Mouse (Mus musculus): ENCODE measurements at regions not wholly inside any gene's neighbourhood (a gene's known extent, or its start where the extent isn't known, plus 50 kb on each side); places are given as distances from the start of the nearest gene placed in this dataset.

DNA sequence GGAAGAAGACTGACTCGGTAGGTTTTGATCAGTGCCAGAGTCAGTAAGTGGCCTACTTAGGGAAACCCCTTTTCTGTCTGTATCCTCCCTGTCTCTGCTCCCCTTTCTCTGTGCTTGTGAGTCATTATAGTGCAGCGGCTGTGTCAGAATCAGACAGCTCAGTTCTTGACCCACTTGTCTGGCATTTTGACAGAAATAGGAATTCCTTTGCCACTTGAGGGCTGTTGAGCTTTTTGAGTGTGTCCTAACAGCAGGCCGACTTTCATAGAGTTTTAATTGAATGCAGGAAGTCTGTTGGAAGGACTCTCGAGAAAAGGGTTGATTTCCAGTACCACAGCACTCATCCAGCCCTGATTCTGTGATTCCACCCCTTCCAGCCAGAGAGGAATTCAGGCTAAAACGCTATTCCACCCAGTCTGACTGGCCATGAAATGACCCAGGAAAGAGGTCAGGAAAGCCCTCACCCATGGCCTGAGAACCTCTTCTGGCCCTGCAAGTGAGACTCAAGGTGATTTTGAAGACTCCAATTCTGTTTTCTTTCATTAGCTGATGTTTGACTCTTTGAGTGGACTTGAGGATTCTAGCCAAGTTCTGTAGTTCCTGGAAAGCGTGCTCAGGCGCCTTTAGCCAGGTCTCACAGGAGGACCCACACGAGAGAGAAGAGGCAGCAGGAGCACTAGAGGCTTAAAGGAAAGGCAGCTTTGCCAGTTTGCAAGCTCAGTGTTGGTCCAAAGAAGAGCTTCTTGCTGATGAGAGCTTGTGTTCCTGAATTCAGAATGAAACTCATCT is 95.6 kb upstream of the Opcml start:
- DNase-seq (ENCODE audit: low read depth): peak; percentile 71

- no peak for DNase-seq (ENCODE audit: low read depth)
Measured at GRCm38 (mm10) chr9:27701559-27701958, 89.0 kb upstream of the Opcml start.

DNA sequence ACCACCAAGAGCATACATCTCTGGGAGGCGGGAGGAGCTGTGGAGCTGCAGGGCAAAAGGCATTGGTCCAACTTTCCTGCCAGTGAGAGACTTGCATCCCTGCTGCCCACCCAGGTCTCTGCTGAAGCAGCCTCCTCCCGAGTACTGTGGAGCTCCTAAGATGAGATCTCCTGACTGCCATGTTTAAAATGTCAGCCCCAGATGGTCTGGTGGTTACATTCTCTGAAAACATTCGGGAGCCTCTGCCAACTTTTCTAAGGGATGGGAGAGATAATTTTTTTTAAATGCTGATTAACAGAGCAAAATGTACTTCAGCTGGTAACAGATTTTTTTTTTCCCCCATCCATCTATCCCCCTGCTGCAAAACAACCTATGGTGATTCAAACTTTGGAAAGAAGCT is 88.4 kb upstream of the Opcml start:
- no peak for DNase-seq (ENCODE audit: low read depth)

- no peak for DNase-seq (ENCODE audit: low read depth)
Measured at GRCm38 (mm10) chr9:27704001-27704400, 86.6 kb upstream of the Opcml start.

DNA sequence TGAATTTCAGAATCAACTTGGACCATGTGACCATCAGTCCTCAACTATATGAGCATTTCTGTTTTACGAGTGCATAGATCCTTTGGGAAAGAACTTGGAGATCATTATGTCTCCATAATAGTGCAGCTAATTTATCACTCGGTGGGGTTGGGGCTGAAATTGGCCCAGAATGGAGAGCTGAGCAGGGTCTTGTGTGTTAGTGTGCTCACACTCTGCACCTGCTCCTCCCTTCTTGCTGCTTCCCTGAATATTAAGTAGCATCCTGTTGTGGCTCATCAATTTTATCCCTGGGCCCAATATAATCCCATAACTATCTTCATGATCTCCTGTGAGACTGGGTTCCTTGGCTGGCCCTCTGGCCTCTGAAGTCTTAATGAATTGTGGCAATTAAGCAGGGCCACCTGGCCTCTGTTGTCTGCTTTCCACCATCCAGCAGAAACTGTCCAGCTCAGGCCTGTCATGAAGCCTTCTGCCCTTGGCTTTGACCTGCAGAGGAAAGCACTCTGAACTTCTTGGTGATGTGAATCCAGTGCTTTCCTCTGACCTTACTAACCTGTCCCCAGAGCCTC is 66.7 kb upstream of the Opcml start:
- DNase-seq (ENCODE audit: low read depth): no peak

DNA sequence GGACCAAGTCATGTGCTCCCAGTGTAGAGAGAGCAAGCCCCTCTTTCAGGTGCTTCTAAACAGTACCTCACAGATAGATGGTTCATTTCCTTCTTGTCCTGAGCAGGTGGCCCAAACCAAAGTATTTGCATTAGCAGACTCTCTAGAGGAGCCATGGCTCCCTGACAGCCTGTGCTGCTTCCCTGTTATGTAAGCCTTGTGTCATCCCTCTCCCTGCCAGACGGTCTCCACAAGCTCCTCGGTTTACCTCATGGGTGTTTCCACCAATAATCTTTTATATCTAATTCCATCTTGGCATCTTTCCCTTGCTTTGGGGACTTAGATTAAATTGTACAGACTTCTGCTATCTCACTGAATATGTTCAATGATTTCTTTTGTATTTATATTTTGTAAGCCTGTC is 66.0 kb upstream of the Opcml start:
- DNase-seq (ENCODE audit: low read depth): no peak

DNA sequence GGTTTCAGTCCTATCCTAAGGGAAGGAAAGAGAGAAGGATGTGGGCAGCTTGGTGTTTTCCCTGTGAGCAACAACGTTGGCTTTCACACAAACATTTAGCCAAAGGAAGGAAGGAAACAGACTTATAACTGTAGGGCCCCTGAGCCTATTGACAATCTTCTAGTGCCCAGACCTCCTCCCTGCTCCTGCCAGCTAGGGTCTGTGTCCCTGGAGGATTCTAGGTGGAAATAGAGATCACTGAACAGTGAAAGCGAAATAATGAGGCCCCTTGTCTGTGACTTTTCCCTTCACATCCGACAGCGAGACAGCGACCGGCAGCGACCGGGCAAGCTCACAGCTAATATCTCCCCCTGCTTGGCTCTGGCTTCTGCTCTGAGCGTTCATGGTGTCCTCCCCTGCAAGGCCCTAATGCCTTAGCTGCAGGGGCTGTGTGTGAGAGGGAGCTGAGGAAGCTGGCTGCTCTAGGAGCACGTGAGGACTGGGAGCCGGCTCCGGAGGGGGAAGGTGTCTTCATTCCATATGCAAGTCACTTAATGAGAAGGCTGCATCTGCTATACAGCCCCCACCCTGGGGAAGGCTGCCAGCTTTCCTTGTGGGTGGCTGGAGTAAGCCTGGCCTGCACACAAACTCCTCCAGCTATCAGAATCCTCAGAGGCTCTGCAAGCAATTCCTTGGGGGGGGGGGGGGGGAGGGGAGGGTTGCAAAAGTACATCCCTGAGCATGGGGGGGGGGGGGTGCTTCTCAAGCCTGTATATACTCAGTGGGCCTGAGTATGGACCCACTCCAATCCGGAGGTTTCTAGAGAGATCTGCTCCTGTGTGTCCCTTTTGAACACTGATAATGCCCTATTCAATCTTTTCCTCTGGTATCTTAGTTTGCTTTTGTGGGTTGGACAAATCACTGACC is 61.7 kb upstream of the Opcml start:
- peak; percentile 3 for DNase-seq (ENCODE audit: low read depth)

DNA sequence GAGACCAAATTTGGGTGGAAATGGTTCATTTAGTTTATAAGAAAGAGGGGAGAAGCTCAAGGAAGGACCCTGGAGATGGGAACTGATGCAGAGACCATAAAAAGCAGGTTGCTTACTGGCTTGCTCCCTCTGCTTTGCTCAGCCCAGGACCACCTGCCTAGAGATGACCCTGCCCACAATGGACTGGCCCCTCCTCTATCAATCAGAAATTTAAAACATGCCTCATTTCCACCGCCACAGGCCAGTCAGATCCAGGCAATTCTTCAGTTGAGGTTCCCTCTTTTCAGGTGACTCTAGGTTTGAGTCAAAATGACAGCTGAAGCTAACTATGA is 61.1 kb upstream of the Opcml start:
- DNase-seq (ENCODE audit: low read depth): no peak

DNA sequence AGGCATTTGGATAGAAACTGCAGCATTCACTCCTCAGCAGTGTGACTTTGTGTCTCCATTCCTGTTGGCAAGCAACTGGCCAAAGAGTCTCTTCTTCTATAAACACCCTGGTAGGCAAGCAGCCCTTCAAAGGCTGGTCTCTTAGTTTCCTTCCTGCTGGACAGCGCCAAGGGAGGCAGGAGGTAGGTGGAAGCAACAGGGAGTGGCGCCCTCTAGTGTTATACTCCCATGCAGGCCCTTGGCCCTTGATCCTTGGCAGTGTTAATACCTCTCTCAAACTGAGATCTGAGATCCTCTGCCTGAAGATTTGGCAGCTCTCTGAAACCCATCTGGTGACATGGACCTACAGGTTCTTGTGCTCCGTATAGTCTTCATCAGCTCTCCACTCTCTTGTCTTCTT is 51.3 kb upstream of the Opcml start:
- peak; percentile 54 for DNase-seq (ENCODE audit: low read depth)
